ENCODE assay signal across 39 mouse cellular contexts in genomic region chr19:58827656-58828055, GRCm38 (mm10). TPM values are rescaled to one million over a fixed set of nuclear protein-coding genes. Genes with fewer than 3 reads are reported as not detected.
DNase-seq lines count a peak whose midpoint lies in the region; ATAC-seq and TF ChIP-seq lines count a peak whose summit lies in the region.
"Had no signal": no experiment of that assay in that cellular context is flagged by ENCODE, and none has a peak within 500 bp of the region (broad histone marks: within the 10 kb centered on the region; RNA-seq: fewer than 3 reads in every experiment).

No protein-coding gene starts in this region.

- no peak overlapping the region for H3K9ac ChIP-seq in intestine, postnatal 0 days (ENCODE audit: low read depth, low read length)
- no peak overlapping the region for H3K9ac ChIP-seq in intestine, embryonic 15.5 days
- H3K9ac ChIP-seq: forebrain, postnatal 0 days; heart, embryonic 15.5 days; hindbrain, embryonic 15.5 days; limb, embryonic 13.5 days; lung, embryonic 15.5 days; midbrain, embryonic 12.5 days; neural tube, embryonic 13.5 days had no signal

- no peak overlapping the region for H3K4me3 ChIP-seq in intestine, postnatal 0 days (ENCODE audit: low read depth, low read length)
- H3K4me3 ChIP-seq in intestine, embryonic 15.5 days (replicated peaks) = no peak overlapping the region
- H3K4me3 ChIP-seq: heart, embryonic 15.5 days; hindbrain, embryonic 15.5 days; limb, embryonic 13.5 days; lung, embryonic 15.5 days; megakaryocyte, embryonic 14.5 days; midbrain, embryonic 12.5 days; neural tube, embryonic 13.5 days had no signal

- DNase-seq in cerebellum, postnatal 10 days = peak; percentile 44 to 46
- no peak for DNase-seq in cerebellum, postnatal 4 days (ENCODE audit: low spot score in 2 of 2)
- DNase-seq in heart, adult 18-20 months = peak; percentile 26 to 32
- DNase-seq in heart, adult 11 months = no peak
- DNase-seq in A20 (ENCODE audit: low read depth, low spot score) = peak; percentile 17
- DNase-seq in retina, postnatal 1 day = no peak
- DNase-seq: adrenal gland, postnatal 25 days; cerebellum, adult 11-12 months; cerebellum, adult 9-11 months; forebrain, postnatal 0 days; gastrocnemius, postnatal 14 days; heart, postnatal 36 days; kidney, adult 2 months; kidney, postnatal 10 days; layer of hippocampus, adult 9-11 months; lung, postnatal 36 days; right cerebral cortex, postnatal 14 days; thymus, adult 18-20 months; thymus, postnatal 25 days had no signal

- peaks cover 8% of the 10 kb centered on the region; the same call in 1 of the 2 replicates for H3K36me3 ChIP-seq in intestine, postnatal 0 days (ENCODE audit: control insufficient read depth, insufficient read depth)
- H3K36me3 ChIP-seq in intestine, embryonic 15.5 days = no peaks in the 10 kb centered on the region
- H3K36me3 ChIP-seq: heart, embryonic 15.5 days; limb, embryonic 13.5 days; lung, embryonic 15.5 days had no signal

- no peak overlapping the region for H3K27ac ChIP-seq in intestine, postnatal 0 days (ENCODE audit: low read depth, low read length)
- H3K27ac ChIP-seq in intestine, embryonic 15.5 days = no peak overlapping the region
- H3K27ac ChIP-seq: heart, embryonic 15.5 days; hindbrain, embryonic 15.5 days; limb, embryonic 13.5 days; lung, embryonic 15.5 days; midbrain, embryonic 12.5 days; neural tube, embryonic 13.5 days; stomach, postnatal 0 days had no signal

- peak; percentile 25; the same call in 1 of the 2 replicates for TF ChIP-seq CTCF in intestine, postnatal 0 days (IDR thresholded peaks at IDR 0.05; ENCODE audit: low read depth)

- H3K4me1 ChIP-seq in intestine, postnatal 0 days (replicated peaks; ENCODE audit: control insufficient read depth, insufficient read depth, low read length) = no peaks in the 10 kb centered on the region
- H3K4me1 ChIP-seq in intestine, embryonic 15.5 days (replicated peaks) = 0 out of 2 replicates have a peak, but pooled peaks cover 4% of the 10 kb centered on the region
- H3K4me1 ChIP-seq: limb, embryonic 13.5 days; lung, embryonic 15.5 days; megakaryocyte, embryonic 14.5 days had no signal

- 73% methylated on average over 7 of the region's 7 CpGs for WGBS in intestine, postnatal 0 days
- WGBS in intestine, embryonic 15.5 days = 67% methylated on average over 7 of the region's 7 CpGs

- ATAC-seq in intestine, postnatal 0 days = no peak
- no peak for ATAC-seq in intestine, embryonic 15.5 days
- ATAC-seq: forebrain, postnatal 0 days; inflammation-experienced regulatory T-cells, adult 6 months had no signal

- no peaks in the 10 kb centered on the region for H3K9me3 ChIP-seq in intestine, postnatal 0 days (ENCODE audit: control insufficient read depth)
- no peaks in the 10 kb centered on the region for H3K9me3 ChIP-seq in intestine, embryonic 15.5 days
- H3K9me3 ChIP-seq: heart, embryonic 15.5 days; hindbrain, embryonic 15.5 days; limb, embryonic 13.5 days; lung, embryonic 15.5 days; megakaryocyte, embryonic 14.5 days; midbrain, embryonic 12.5 days; neural tube, embryonic 13.5 days had no signal

- no peaks in the 10 kb centered on the region for H3K27me3 ChIP-seq in intestine, postnatal 0 days (replicated peaks; ENCODE audit: control insufficient read depth, insufficient read depth, low read length)
- H3K27me3 ChIP-seq in intestine, embryonic 15.5 days (replicated peaks) = no peaks in the 10 kb centered on the region
- H3K27me3 ChIP-seq: heart, embryonic 15.5 days; hindbrain, embryonic 15.5 days; limb, embryonic 13.5 days; lung, embryonic 15.5 days; midbrain, embryonic 12.5 days; neural tube, embryonic 13.5 days had no signal

- H3K4me2 ChIP-seq in intestine, postnatal 0 days (replicated peaks; ENCODE audit: low read depth) = no peak overlapping the region
- no peak overlapping the region for H3K4me2 ChIP-seq in intestine, embryonic 15.5 days (replicated peaks)
- H3K4me2 ChIP-seq: heart, embryonic 15.5 days; hindbrain, embryonic 15.5 days; limb, embryonic 13.5 days; liver, embryonic 11.5 days; lung, embryonic 15.5 days; midbrain, embryonic 12.5 days; neural tube, embryonic 13.5 days had no signal

RNA-seq across cellular contexts. Expression of gene 1700019N19Rik, which starts 33.4 kb away (rescaled TPM):
- not detected for total RNA-seq in heart, adult 18-20 months (2021)
- polyA plus RNA-seq in intestine, postnatal 0 days (2015; fragmentation: Nextera tagmentation; extraction: Ambion mirVana) = not detected in 2 replicates
- polyA plus RNA-seq in intestine, embryonic 15.5 days (2015; fragmentation: Nextera tagmentation; extraction: Ambion mirVana) = not detected in 2 replicates
- total RNA-seq: adrenal gland, adult 18-20 months; adrenal gland, postnatal 25 days; forebrain, postnatal 0 days; gastrocnemius, postnatal 14 days; granulocyte monocyte progenitor cell, adult 5-6 weeks; heart, postnatal 36 days; MEL; midbrain, postnatal 0 days had no signal
- polyA plus RNA-seq: embryonic facial prominence, embryonic 11.5 days; forebrain, postnatal 0 days; heart, embryonic 15.5 days; hindbrain, embryonic 15.5 days; inflammation-experienced regulatory T-cells, adult 6 months; large intestine, adult 2 months; limb, embryonic 13.5 days; liver, embryonic 16.5 days; lung, embryonic 15.5 days; midbrain, embryonic 12.5 days; midbrain, postnatal 0 days; neural tube, embryonic 13.5 days; small intestine, adult 2 months had no signal

Comparison
In these comparisons a context has a peak if more than half of its experiments do, and no peak if none do; other contexts are left out.
1. DNase-seq: peak in cerebellum, postnatal 10 days (2 of 2), heart, adult 18-20 months (2 of 2) and A20 (single experiment); none in cerebellum, postnatal 4 days (0 of 2), heart, adult 11 months (single experiment) and retina, postnatal 1 day (single experiment).